Mouse (Mus musculus): ENCODE measurements around the gene Tnk2. TPM values are rescaled to one million over a fixed set of nuclear protein-coding genes. Genes with fewer than 3 reads are reported as not detected.

Gene Tnk2
- total RNA-seq, 1 experiment from 2014 or later = 52.2 TPM

DNA sequence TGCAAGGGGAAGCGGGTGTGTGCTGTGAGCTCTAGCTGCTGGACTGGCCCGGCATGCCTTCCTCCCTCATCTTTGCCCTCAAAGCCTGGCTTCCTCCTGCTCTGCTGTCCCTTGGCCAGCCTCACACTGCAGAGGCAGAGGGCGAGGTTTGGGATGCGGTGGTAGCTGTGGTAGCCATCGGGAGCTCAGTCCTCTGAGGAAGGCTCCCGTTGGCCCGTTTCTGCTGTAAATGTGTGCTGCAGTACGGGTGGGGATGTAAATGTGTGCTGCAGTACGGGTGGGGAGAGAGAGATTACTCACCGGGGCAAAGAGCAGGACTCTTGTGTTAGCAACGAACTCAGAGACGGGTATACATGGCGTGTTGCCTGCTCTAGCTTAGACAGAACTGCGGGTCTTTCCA lies 35.1 kb downstream of the Tnk2 start:
- DNase-seq = no peak

DNA sequence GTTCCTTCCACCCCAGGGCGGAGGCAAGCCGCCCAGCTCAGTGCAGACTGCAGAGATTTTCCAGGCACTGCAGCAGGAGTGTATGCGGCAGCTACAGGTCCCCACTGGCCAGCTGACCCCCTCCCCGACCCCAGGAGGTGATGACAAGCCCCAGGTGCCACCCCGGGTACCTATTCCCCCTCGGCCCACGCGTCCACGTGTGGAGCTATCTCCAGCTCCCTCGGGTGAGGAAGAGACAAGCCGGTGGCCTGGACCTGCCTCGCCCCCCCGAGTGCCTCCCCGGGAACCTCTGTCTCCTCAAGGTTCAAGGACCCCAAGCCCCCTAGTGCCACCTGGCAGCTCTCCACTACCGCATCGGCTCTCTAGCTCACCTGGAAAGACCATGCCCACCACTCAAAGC lies 36.3 kb downstream of the Tnk2 start:
- no peak for DNase-seq

DNA sequence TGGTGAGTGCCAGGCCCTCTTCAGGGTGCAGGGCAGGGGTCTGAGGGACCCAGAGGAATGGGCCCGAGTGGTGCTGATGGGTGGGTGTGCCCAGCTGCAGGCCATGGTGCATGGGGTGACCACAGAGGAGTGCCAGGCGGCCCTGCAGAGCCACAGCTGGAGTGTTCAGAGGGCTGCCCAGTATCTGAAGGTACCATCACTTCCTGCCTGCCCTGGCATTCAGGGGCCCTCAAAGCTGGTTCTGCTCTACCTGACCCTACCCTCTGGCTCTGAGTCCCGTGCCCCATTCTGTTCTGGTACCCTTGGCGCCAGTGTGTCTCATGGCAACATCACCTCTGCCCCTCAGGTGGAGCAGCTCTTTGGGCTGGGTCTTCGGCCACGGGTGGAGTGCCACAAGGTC lies 37.1 kb downstream of the Tnk2 start:
- no peak for DNase-seq

DNA sequence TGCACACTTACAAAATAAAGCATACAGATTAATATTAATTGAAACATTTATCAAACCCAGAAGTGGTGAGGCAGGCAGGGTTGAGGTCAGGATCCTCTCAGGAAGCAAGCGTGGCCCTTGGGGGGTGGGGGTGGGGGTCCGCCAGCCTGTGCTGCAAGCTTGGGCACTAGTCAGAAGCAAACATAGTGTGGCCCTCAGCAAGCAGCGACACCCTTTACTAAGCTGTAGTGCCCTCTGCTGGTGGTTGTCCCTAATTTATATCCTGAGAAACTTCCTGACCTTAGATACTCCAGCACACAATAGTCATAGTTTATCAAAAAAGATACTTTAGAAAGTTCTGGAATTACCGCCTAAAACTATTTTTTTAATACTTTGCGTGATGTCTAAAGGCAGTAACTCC lies 38.5 kb downstream of the Tnk2 start:
- peak; percentile 68 for DNase-seq

DNA sequence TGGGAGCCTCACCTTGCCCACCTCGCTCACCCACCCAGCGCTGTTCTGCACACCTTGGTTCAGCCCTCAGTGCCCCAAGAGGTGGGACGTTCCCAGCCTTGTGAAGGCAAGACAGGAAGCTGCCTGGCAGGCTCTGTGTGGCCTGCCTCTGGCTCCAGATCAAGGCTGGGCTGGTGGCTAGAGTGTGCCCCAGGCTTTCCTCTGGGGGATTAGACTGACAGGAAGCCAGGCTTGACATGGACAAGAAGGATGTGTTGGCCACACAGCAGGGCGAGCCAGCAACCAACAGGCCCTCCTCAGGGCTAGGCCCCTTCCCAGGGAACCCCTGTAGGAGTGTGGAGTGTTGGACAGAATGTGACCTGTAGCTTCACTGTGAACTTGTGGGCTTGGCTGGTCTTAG lies 39.2 kb downstream of the Tnk2 start:
- DNase-seq = peak; percentile 27

DNA sequence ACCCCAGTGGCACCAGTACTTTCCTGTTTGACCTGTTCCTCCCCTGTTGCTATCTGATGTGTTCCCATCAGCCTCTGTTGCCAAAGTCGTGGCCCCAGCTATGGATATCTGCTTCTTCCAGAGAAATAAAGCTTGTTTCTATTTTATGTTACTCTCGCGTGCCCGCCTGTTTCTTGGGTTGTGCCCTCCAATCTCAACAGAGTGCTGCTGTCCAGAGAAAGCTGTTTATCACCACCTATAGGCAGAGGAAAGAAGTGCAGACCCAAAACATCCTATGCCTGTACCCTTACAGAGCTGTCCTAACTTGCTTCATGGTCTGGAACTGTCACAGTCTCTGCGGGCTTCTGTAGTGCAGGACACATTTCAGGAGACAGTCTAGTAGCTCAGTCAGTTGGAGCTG lies 39.7 kb downstream of the Tnk2 start:
- DNase-seq = no peak

DNA sequence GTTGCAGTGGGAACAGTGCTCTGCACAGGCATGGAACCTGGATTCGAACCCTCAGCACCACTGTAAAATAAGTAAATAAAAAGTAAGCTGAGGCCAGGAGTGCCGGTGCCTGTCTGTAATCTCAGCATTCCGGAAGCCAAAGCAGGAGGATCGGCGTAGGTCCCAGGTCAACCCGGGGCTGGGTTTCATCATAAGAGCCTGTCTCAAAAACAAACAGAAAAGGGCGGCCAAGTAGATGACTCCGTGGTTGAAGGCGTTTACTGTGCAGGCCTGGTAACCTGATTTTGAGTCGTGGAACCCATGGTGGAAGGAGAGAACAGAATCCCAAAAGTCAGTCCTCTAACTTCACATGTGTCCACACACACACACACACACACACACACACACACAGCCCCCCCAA lies 41.7 kb downstream of the Tnk2 start:
- no peak for DNase-seq

DNA sequence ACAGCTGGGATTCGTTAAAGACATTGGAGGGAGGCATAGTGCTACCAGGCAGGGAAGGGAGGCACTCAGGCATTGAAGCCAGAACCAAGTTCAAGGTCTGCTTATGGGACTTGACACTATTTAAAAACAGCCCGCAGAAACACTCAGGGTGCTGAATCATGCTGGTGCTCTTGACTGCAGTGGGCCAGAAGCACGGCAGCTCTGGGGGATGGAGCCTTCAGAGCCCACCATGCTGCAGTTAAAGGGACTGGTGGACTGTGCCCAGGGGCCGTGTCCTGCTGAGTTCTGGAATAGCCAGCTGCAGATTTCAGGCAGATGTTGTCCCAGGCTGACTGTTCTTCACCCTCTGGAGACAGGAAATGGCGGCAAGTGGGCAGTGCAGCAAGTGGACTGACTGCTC lies 42.3 kb downstream of the Tnk2 start:
- no peak for DNase-seq

DNA sequence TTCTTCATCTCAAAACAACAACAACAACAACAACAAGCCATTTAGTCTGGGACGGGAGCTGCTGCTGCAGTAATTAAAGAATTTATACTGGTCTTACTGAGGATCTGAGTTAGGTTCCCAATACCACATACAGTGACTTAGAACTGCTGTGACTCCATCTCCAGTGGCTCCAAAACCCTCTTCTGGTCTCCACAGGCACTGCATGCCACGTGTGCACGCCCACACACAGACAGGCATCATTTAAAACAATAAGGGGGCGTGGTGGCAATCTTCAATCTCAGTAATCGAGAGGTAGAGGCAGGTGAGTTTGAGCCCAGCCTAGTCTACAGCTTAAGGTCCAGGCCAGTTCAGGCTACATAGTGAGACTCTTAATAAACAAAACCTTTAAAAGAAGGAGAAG lies 43.5 kb downstream of the Tnk2 start:
- DNase-seq = no peak

DNA sequence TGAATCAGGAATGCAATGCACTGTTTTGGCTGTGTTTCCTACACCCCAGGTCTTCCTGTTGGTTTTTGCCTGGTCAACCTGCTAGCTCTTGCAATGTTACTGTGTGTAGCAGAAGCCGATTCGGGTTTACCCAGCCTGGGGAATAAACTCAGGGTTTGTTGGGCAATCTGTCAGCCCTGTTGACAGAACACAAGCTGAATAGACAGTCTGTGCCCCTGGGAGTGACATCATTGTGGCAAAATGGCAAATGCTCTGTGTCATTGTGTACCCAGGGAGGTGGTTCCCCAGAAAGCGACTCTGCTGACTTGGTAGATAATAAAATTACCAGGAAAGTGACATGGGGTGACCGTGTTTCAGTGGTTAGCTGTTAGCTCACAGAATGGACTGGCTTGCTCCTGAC lies 45.1 kb downstream of the Tnk2 start:
- DNase-seq = no peak

DNA sequence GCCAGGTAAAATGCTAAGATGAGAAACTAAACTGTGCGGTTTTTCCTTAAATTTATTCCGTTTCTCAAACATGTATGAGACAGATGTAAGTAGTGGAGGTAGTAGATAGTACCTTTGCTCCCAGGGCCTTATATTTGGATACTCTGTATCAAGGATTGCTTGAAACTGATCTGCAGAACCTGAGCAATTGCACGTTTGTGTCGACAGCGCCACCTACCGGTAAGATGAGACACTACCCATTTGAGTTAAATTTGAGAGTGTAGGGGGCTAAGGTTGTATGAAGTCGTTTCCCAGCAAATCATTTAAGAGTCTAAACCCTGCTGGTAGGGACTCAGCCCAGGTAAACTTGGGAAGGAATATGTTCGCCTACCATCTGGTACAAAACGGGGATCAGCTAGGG lies 45.8 kb downstream of the Tnk2 start:
- peak; percentile 70 for DNase-seq

DNA sequence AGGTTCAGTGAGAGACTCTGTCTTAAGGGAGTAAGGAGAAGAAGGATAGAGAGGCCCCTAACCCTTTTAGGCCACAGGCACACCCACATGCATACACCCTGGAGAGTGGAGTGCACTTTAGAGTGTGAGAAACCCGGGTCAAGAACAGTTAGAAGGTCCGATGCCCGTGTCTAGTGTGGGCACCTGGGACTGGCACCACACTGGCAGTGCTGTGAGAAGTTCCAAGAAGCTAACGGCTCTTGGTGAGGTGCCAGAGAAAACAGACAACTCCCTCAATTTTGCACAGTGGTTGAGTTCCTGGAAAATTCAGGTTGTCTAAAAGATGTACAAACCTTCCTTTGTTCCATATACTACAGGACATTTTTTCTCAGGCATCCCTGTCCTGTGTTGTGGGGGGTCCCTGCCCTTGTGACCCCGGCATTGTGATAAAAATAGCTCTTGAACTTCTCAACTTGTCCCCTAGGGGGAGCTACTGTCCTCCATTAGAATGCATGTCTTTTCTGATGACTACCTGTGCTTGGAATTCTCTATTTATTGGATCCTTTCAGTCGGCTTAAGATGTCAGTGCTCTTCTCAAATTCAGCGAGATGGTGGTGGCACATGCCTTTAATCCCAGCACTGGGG lies 53.3 kb downstream of the Tnk2 start:
- no peak for DNase-seq

DNA sequence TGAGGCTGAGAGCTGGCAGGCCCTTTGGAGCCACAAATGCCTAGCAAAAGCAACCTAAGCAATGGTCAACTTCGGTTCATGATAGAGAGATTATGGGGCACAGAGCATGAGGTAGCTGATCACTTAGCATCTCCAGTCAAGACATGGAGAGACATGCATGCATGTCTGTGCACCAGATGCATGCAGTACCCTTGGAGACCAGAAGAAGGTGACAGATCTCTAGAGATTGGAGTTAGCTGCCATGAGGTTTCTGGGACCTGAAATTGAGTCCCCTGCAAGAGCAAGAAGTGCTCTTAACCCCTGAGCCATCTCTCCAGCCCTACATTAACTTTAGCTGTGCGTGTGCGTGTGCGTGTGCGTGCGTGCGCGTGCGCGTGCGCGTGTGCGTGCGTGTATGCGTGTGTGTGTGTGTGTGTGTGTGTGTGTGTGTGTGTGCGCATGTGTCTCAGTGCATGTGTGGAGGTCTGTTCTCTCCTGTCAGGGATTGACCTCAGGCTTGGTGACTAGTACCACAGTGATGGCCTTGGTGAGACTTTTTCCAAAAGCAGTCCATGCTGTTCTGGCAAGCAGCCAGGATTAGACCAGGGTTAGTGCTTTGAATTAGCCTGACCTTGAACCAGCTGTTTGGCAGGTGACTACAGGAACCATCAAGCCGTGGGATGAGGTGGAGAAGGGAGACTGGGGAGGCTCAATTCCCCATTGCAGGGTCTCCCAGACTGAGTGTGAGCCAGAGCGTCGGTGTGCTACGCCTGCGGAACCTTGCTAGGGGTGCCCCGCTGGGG lies 54.2 kb downstream of the Tnk2 start:
- peak; percentile 47 for DNase-seq

DNA sequence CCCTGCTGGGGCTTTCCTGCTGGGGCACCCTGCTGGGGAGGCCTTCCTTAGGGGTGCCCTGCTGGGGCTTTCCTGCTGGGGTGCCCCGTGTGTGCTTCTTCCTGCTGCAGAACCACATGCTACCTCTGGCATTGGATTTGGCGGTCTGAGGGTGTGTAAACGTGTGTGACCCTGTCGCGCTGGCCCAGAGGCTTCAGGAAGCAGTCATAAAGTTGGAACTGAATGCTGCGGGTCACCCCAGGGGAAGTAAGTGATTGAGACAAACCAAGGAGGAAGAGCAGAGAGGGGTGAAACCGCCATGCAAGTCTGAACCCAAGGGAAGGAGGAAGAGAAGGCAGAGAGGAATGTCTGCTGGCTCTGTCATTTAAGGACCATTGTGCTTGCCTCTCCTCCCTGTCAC lies 54.9 kb downstream of the Tnk2 start:
- no peak for DNase-seq

DNA sequence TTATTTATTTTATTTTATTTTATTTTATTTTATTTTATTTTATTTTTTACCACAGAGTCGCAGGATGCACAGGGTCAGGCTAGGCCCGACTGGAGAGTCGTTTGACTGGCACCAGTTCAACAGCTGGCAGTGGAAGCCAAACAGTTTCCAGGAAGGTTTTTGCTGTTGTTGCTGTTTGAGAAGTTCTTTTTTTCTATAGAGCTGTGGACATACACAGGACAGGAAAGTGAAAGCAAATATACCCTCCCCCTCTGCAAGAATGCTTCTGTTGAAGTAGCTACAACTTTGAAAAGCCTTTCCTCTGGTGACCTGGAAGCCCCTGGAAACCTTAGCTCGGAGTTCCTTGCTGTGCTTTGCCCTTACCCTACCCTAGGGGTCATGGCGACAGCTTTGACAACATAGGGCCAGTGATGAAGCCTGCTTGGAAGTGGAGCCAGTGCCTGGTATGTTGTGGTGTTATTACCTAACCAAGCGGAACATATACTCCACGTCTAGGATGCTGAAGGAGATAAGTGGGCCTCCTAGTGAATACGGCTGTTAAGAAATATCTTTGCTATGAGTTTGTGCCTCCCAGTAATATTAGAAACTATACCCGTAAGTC lies 59.7 kb downstream of the Tnk2 start:
- no peak for DNase-seq

DNA sequence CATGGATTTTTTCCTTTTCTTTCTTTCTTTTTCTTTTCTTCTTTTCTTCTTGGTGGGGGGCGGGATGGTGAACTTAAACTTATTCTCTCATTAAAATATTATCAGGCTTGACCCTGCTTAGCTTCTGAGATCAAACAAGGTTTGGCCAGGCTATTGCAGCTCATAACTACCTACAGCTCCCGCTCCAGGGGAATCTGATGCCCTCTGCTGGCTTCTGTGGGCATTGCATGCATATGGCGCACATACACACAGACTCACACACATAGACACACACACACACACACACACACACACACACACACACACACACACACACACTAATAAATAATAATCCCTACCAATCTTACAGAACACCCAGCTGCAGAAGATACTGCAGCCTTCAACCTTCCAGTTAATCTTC lies 61.9 kb downstream of the Tnk2 start:
- DNase-seq = no peak

DNA sequence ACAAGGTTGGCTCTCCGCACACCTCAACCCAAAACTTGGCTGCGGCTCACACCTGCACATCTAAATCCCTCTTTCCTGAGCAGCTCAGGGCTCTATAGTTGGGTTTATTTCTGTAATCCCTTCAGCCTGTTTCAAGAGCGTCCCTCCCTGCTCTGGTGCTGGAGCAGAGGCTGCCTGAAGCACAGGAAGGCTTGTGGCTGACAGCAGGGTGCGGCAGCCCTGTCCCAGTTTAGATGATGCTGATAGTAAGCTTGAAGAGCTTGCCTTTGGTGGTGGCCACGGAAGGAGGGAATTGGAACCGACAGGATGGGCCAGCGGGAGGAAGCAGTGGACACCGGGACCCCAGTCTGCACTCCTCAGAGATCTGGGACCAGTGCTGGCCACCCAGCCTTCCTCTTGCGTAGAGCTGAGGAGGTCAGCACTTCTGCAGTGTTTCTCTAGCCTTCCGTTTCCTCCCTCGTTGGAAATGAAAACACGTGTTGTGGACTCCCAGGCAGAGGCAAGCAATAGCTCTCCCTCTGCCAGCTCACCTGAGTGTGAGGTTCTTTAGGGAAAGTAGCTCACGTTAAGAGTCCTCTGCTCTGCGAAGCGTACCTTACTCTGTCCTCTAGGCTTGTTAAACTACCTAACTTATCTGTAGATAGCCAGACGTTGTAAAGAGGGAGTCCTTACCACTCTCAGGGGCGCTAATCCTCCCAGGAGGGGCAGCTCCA lies 63.6 kb downstream of the Tnk2 start:
- DNase-seq = no peak

DNA sequence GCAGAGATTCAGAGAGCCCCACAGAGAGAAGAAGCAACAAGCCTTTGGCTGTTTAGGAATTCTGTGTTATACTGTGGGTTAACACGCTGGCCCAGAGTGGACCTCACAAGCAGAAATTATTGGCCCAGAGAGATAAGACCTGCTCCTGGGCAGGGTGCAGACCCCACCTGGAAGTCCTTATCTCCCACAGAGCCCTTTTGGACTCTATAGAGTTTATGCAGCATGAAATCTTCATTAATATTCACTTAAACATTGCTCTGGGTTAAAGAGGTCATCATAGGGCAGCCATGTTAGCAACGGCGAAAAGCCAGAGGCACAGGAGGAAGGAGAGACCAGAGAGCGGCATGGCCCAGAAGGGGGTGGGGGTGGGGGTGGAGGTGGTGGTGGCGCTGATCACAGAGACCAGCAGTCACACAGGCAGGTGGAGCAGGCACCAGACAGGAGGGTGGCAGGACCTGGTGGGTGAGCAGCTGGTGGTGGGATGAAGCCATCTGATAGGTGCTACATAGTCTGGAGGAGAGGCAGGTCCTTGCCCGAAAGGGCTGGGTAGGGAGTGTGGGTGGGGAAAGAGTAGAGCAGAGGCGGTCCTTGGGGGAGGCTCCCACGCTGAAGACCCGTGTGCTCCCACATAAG lies 64.3 kb downstream of the Tnk2 start:
- no peak for DNase-seq

DNA sequence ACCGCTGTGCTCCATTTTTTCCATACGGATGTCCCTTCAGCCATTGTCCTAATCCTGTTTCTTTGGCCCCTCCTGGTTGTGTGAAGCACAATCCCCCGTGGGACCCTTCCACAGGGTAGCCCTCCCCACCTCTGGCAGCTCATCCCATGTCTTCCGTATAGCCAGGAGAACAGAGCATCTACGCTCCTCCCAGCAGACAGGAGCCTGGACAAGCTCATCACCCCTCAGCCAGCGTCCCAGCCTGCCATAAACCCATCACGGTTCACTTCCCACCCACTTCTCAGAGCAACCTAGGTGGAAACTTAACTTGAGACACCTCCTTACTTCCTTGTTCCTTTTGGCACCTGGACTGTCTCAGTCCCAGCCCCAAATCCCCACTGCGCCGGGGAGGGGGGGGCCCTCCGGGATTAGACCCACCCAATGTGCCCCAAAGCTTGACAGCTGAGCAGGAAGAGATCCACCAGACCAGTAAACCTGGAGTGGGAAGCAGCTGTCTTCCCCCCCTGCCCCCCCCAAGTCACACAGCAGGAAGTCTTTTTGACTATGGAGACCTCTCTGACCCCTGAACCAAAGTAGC lies 64.9 kb downstream of the Tnk2 start:
- DNase-seq = no peak

DNA sequence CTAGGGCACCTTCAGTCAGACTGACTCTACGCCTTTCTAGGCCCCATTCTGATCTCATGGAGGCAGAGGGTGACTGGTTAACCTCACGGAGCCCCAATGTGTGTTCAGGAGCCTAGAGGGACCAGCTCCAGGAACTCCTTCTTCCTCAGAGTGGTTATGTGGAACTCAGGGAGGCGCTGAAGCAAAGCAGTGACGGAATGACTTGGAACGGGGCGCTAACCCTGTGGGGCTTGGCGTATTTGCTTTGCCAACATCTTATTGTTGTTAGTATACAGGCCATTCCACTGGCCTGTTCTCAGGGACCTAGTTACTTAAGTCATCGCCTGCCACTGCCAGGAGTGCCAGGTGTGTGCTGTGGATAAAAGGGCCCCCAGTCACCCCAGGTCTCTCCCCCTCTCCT lies 65.4 kb downstream of the Tnk2 start:
- DNase-seq = no peak

DNA sequence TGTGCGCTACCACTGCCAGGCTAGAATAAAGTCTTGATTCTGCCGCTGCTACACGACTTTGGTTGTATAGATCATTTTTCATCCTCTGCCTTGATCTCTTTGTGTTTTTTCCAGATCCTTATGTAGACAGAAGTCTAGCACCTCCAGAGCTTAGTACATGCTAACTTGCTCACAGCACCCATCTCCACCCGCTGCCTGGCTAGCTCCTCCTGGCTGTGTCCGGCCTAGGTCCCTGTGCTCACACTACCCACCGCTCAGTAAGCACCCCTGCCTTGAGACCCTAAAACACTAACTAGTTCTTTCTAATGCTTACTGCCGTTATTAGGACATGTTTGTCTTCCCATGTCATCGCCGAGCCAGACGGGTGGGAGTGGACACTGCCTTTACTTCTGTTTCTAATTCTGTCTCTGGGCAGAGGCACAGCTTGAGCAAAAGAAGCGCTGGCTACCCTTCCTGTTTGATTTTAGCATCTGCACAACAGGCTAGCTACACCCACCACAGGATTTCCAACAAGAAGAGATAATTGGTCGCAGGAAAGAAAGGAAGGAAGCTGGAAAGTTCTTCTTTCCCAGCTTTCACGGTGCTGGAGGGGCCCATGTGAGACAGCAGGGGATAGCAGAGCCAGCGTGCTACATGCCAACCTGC lies 66.9 kb downstream of the Tnk2 start:
- DNase-seq = no peak

DNA sequence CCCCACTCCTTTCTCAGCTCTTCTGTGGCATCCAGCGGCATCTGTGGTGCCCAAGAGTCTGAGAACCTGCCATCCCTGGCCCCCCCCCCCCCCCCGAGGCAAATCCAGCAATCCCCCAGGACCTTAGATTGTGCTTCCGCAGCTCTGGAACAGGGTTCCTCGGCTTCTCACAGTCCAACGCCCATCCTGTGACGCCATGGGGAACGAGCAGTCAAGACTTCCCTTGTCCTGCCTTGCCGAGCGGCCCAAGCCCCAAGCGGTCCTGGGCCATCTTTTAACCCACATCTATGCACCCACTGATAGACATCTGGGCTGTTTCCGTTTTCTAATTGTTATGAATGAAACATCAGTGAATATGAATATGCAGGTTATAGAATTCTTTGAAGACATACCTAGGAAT lies 68.5 kb downstream of the Tnk2 start:
- DNase-seq = no peak

All from adrenal gland, postnatal 25 days (tissue).